Mouse (Mus musculus) cerebellum, adult 2 months (tissue): ENCODE data around the gene Gm12569.

Experiments used
- CTCF ChIP-seq: fragments of 200-500 bp; IDR thresholded peaks from 2 replicates; pipeline ENCODE4 v1.5.1; 2011; ENCODE audit warnings: low read depth, mild to moderate bottlenecking, control low read depth, low read length, moderate library complexity, borderline replicate concordance; ENCODE audit not compliant: insufficient read depth
- POLR2A ChIP-seq: fragments of 200-500 bp; IDR thresholded peaks from 2 replicates; pipeline ENCODE4 v1.6.1; 2011; ENCODE audit warnings: low read length, control low read depth, borderline replicate concordance; ENCODE audit not compliant: insufficient read depth

- no peak for TF ChIP-seq CTCF
- no peak for TF ChIP-seq POLR2A
These were observed 22.6 kb downstream of the Gm12569 start for GRCm38 (mm10) chr11:51242897-51243296.
